Mouse (Mus musculus) liver, adult 2 months (tissue): Measurements from ENCODE around the gene Ppp4r1. TPM values are rescaled to one million over a fixed set of nuclear protein-coding genes. Genes with fewer than 3 reads are reported as not detected.
A peak's percentile ranks its signal among the peaks of the same experiment; 100 is the strongest.

Experiments used
- DNase-seq: peaks from one replicate; pipeline ENCODE4 v3.0.0-alpha.2; 2011; ENCODE audit warnings: low read depth, low spot score; ENCODE audit errors: extremely low read depth
- H3K27ac ChIP-seq: fragments of 200-500 bp; replicated peaks from 2 replicates; pipeline ENCODE4 v1.5.1; 2012; ENCODE audit warnings: low read depth, mild to moderate bottlenecking, control low read depth, inconsistent platforms, low read length; ENCODE audit not compliant: insufficient read depth
- H3K27me3 ChIP-seq: fragments of 200-500 bp; 2 replicates; pipeline ENCODE4 v1.6.1; 2012; ENCODE audit warnings: mild to moderate bottlenecking, moderate library complexity, low read length, inconsistent platforms; ENCODE audit not compliant: control insufficient read depth, insufficient read depth
- H3K36me3 ChIP-seq: fragments of 200-500 bp; 2 replicates; pipeline ENCODE4 v1.6.1; 2012; ENCODE audit warnings: low read length, inconsistent platforms; ENCODE audit not compliant: control insufficient read depth, insufficient read depth
- H3K4me1 ChIP-seq: fragments of 200-500 bp; 2 replicates; pipeline ENCODE4 v1.6.1; 2011; ENCODE audit warnings: low read length; ENCODE audit not compliant: control insufficient read depth, insufficient read depth
- H3K4me3 ChIP-seq: fragments of 200-500 bp; 2 replicates; pipeline ENCODE4 v1.5.1; 2011; ENCODE audit warnings: low read depth, mild to moderate bottlenecking, control low read depth, low read length, moderate library complexity; ENCODE audit not compliant: insufficient read depth
- H3K79me2 ChIP-seq: fragments of 200-500 bp; 2 replicates; pipeline ENCODE4 v1.6.1; 2012; ENCODE audit warnings: inconsistent platforms, mild to moderate bottlenecking, low read length, moderate library complexity; ENCODE audit not compliant: control insufficient read depth, insufficient read depth
- H3K9ac ChIP-seq: fragments of 200-500 bp; 2 replicates; pipeline ENCODE4 v1.6.1; 2012; ENCODE audit warnings: low read depth, mild to moderate bottlenecking, control low read depth, inconsistent platforms, low read length
- CTCF ChIP-seq: fragments of 200-500 bp; IDR thresholded peaks from 2 replicates; pipeline ENCODE4 v1.5.1; 2011; ENCODE audit warnings: low read depth, low read length, control low read depth
- POLR2A ChIP-seq: fragments of 200-500 bp; IDR thresholded peaks from 2 replicates; pipeline ENCODE4 v1.6.1; 2011; ENCODE audit warnings: low read length, control low read depth; ENCODE audit not compliant: insufficient read depth; ENCODE audit errors: extremely low read depth
- WGBS: fragments of 180-500 bp; shearing (Covaris S2); methylation state at CpG from one replicate; pipeline ENCODE4 v1.1.7; 2018; 5-methylcytosine and 5-hydroxymethylcytosine counted together
- polyA plus RNA-seq: library from polyadenylated mRNA; depleted of rRNA; stranded (reverse); fragments of >200 nt; gene quantifications from 2 replicates; pipeline ENCODE4 v1.2.3, GENCODE M21; 2012
- total RNA-seq: library from RNA; depleted of rRNA; stranded (reverse); fragments of >200 nt; gene quantifications from 2 replicates; pipeline ENCODE4 v1.2.3, GENCODE M21; 2014

The Ppp4r1 gene
- total and polyA plus RNA-seq, 2 experiments = 12.6 to 15.1 TPM

GRCm38 (mm10) chr17:65748997-65749396 is 33.4 kb upstream of the Ppp4r1 start:
- Histone ChIP-seq H3K79me2 (no peaks in the 10 kb centered on the region), H3K4me1 (no peaks in the 10 kb centered on the region), H3K27ac (no peak overlapping the region), H3K4me3 (no peak overlapping the region), H3K27me3 (no peaks in the 10 kb centered on the region), H3K9ac (no peak overlapping the region), H3K36me3 (no peaks in the 10 kb centered on the region)
- 94% methylated on average over 6 of the region's 6 CpGs for WGBS
- DNase-seq = no peak
- TF ChIP-seq CTCF (no peak), POLR2A (no peak)

GRCm38 (mm10) chr17:65749803-65750202 is 32.6 kb upstream of the Ppp4r1 start:
- Histone ChIP-seq H3K4me3 (no peak overlapping the region), H3K9ac (no peak overlapping the region), H3K79me2 (no peaks in the 10 kb centered on the region), H3K4me1 (no peaks in the 10 kb centered on the region), H3K27ac (no peak overlapping the region), H3K36me3 (no peaks in the 10 kb centered on the region), H3K27me3 (no peaks in the 10 kb centered on the region)
- WGBS = 96% methylated on average over 7 of the region's 7 CpGs
- TF ChIP-seq CTCF (no peak), POLR2A (no peak)
- no peak for DNase-seq

GRCm38 (mm10) chr17:65750301-65750700 is 32.1 kb upstream of the Ppp4r1 start:
- no peak overlapping the region for H3K9ac ChIP-seq
- TF ChIP-seq CTCF = peak; percentile 11; the same call in 1 of the 2 replicates
- no peak for TF ChIP-seq POLR2A
- no peaks in the 10 kb centered on the region for H3K79me2 ChIP-seq
- DNase-seq = no peak
- no peaks in the 10 kb centered on the region for H3K36me3 ChIP-seq
- H3K27ac ChIP-seq = no peak overlapping the region
- H3K27me3 ChIP-seq = no peaks in the 10 kb centered on the region
- H3K4me1 ChIP-seq = no peaks in the 10 kb centered on the region
- no peak overlapping the region for H3K4me3 ChIP-seq

- Histone ChIP-seq H3K27ac (no peak overlapping the region), H3K36me3 (no peaks in the 10 kb centered on the region), H3K4me1 (no peaks in the 10 kb centered on the region), H3K9ac (no peak overlapping the region), H3K4me3 (no peak overlapping the region), H3K79me2 (no peaks in the 10 kb centered on the region), H3K27me3 (no peaks in the 10 kb centered on the region)
- WGBS = 98% methylated on average over 6 of the region's 6 CpGs
- TF ChIP-seq CTCF = no peak
- TF ChIP-seq POLR2A = no peak
- no peak for DNase-seq
Observed at GRCm38 (mm10) chr17:65753130-65753529, 29.2 kb upstream of the Ppp4r1 start.

- Histone ChIP-seq H3K4me3 (no peak overlapping the region), H3K79me2 (no peaks in the 10 kb centered on the region; the same call in 1 of the 2 replicates), H3K4me1 (no peaks in the 10 kb centered on the region), H3K27me3 (no peaks in the 10 kb centered on the region), H3K9ac (no peak overlapping the region), H3K36me3 (no peaks in the 10 kb centered on the region), H3K27ac (no peak overlapping the region)
- no peak for DNase-seq
- 96% methylated on average over 3 of the region's 3 CpGs for WGBS
- TF ChIP-seq POLR2A = no peak
- no peak for TF ChIP-seq CTCF
Observed at GRCm38 (mm10) chr17:65755857-65756256, 26.5 kb upstream of the Ppp4r1 start.

GRCm38 (mm10) chr17:65757150-65757549 is 25.2 kb upstream of the Ppp4r1 start:
- WGBS = 82% methylated on average over 6 of the region's 6 CpGs
- Histone ChIP-seq H3K27me3 (no peaks in the 10 kb centered on the region), H3K27ac (no peak overlapping the region), H3K36me3 (no peaks in the 10 kb centered on the region), H3K79me2 (no peaks in the 10 kb centered on the region; the same call in 1 of the 2 replicates), H3K4me1 (no peaks in the 10 kb centered on the region), H3K9ac (no peak overlapping the region), H3K4me3 (no peak overlapping the region)
- no peak for DNase-seq
- TF ChIP-seq CTCF = no peak
- TF ChIP-seq POLR2A = no peak

GRCm38 (mm10) chr17:65763221-65763620 is 19.2 kb upstream of the Ppp4r1 start:
- no peak for DNase-seq
- Histone ChIP-seq H3K4me3 (no peak overlapping the region), H3K27ac (no peak overlapping the region), H3K4me1 (peaks cover 1% of the 10 kb centered on the region; the same call in 1 of the 2 replicates), H3K9ac (no peak overlapping the region), H3K79me2 (no peaks in the 10 kb centered on the region; the same call in 1 of the 2 replicates), H3K27me3 (no peaks in the 10 kb centered on the region), H3K36me3 (no peaks in the 10 kb centered on the region)
- TF ChIP-seq CTCF = no peak
- no peak for TF ChIP-seq POLR2A
- WGBS = 94% methylated on average over 14 of the region's 14 CpGs
